Mouse (Mus musculus) left cerebral cortex, adult 18-20 months (tissue): Measurements from ENCODE around the gene Pus7. TPM values are rescaled to one million over a fixed set of nuclear protein-coding genes. Genes with fewer than 3 reads are reported as not detected.
"Not testable (repeated sequence)": the region's sequence is repeated elsewhere in the genome, so short reads cannot be mapped to it uniquely, and the experiment has no call there.

Experiments used
- DNase-seq, 2 experiments: peaks; one replicate each; pipeline ENCODE4 v3.0.0; 2021 to 2022; ENCODE audit warnings: low spot score in 2 of 2, mixed read lengths in 1 of 2
- total RNA-seq, 2 experiments: library from RNA; stranded (reverse); gene quantifications; 2 replicates each; pipeline ENCODE4 v1.2.3; 2021

Pus7 gene
- total RNA-seq, 2 experiments from 2014 or later = 11.9 to 15.2 TPM

DNA sequence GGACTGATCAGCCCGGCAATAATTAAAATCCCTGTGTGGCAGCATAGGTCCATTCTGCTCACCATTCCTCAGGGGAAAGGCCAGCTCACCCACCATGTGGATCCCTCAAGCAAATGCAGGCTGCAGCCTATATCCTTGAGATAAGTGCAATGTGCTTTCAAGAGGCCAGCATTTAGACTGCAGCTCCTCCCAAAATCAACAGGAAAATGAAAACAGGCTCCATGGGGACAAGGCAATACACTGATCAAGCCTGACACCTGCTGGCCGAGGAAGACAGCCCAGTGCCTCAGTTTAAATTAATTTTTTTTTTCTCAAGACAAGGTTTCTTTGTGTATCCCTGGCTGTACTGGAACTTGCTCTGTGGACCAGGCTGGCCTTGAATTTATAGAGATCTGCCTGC, 24.9 kb downstream of the Pus7 start:
- peak; percentile 33 to 37 for DNase-seq

GRCm38 (mm10) chr5:23756368-23756767, 27.1 kb downstream of the Pus7 start:
- no peak for DNase-seq

- DNase-seq = no peak
Measured at GRCm38 (mm10) chr5:23755591-23755990, 27.9 kb downstream of the Pus7 start.

DNA sequence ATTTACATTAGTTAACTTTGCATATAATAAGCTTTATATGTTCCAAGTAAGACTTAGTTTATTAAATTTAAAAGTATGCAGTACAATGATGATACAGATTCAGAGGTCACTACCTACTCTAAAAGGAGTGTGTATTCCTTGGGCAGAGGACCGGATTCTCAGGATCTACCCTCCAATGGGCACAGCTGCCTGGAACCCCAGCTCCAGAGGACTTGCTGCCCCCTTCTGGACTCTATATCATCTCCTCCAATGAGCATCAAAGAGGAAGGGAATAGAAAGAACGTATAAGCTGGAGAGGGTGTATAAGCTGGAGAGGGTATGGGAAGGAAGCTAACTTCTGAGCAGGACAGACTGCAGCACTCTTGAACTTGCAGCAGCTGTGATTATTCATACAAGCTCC, 33.6 kb downstream of the Pus7 start:
- DNase-seq = no peak

DNA sequence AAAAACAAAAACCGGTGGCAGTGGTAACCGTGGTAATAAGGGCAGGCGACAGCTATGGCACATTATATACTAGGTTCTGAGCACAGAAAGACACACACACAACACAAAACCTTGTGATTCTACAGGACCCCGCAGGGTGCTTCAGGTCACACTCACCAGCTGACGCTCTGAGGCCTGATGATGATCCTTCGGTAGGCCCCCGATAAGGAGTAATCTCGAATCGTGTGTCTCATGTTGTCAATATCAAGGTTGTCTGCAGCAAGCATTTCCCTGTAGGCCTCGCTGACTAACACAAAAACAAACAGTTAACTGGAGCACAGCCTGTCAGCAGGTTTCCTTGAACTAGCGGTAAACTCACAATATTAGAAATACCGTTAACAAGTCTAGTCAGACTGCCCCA, 40.2 kb downstream of the Pus7 start:
- DNase-seq = no peak

DNA sequence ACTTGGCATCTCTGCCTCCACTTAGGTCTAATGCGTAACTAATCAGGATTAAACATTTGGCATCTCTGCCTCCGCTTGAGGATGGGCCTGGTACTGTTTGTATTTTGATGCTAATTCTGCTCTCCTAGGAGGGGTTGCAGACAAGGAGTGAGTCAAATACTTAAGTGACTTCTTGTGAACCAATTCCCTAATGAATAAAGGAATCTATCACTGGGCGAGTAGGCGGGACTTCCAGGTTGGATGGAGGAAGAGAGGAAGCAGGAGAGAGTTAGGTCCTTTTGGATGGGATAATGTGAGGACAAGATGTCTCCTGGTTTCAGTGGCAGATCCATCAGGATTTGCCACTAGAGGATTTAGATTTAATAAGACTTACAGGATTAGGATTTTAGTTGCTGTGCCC, 46.4 kb downstream of the Pus7 start:
- DNase-seq = no peak

DNA sequence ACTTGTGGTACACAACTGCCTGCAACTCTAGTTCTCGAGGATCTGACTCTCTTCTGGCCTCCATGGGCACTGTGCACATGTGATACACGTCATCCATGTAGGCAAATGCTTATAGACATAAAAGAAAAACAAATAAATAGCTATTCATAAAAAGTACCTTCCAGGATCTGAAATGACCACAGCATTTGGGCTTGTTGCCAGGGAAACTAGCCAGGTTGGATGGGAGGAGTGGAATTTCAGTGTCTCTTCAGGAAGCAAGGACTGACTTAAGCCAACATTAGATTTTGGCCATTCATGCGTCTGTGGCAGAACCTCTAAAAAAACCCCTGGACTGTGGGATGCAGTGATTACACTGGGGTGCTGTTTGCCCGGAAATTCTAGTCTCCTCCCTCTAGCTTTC, 47.1 kb downstream of the Pus7 start:
- DNase-seq = no peak

DNA sequence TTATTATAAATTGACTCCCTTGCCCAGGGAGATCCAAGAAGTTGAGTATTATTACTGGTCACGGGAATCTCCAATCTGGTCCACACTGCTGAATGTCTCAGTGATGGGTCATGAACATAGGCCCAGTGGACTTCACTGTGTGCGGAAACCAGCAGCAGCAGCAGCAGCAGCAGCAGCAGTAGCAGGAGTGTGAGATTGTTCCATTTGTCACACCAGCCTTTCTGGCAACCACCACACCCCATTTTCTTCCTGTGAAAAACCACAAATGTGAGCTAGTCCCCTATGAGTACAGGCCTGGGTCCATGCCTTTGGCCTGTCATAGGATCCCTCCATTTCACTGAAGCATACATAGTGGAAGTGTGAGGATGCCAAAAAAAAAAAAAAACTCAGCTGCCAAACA, 61.6 kb downstream of the Pus7 start:
- no peak for DNase-seq

DNA sequence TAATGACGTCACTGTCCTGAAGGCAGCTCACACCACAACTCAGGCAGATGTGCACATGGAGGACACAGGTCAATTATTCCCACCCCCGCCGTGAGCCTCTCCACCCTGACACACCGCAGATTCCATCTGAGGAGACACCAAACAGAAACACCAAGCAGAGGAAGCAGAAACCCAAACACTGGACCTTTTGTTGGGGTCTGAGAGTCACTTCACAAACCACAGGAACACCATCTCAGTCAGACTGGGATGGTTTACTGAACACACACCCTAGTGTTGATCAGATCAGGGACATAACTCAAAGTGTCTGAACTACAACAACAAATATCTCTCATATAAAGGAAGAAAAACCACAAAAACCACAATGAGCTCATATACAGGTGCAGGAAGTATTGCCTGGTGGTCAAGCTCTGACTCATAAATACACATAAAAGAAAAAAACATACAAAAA, 64.6 kb downstream of the Pus7 start:
- no peak for DNase-seq

DNA sequence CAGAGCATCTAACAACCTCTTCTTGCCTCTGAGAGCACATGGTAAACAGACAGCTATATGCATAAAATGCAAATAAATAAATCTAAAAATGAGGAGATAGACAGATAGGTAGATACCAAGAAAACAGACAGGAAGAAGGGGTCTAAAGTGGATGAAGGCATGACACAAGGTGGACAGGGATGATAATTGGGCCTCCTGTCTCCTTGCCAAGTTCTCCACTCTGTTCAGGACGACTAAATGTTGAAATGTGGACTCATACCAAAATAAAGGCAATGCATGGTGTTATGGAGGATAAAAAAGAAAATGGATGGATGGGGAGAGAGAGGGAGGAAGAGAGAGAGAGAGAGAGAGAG, 65.4 kb downstream of the Pus7 start:
- no peak for DNase-seq

DNA sequence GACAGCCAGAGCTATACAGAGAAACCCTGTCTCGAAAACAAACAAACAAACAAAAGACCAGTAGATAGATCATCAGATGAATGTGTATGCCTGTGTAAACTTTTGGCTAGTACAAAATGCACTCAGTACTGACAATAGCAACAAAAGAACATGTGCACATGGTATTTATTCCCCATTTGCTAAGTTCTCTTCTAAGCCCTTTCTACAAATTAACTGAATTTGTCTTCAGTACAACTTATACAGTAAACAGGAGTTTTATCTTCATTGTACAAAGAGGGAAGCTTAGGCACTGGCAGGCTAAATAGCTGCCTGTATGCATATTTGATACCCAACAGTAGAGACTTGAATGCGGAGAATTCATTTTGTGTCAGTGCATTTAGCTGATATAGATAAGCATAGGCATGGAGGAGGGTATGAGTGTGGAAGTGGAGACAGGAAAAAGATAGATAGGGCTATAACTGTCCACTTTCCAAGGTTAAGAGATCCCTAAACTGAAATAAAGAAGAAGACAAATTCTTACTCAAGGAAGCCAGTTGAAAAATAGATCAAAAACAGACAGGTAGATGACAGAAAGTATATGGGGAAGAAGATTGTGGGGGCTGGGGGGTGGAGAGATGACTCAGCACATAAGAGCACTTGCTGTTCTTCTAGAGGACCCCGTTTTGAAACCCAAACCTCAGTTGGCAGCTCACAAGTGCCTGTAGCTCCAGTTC, 65.9 kb downstream of the Pus7 start:
- DNase-seq = no peak

GRCm38 (mm10) chr5:23713401-23714335, 69.8 kb downstream of the Pus7 start:
- no peak for DNase-seq

- DNase-seq = peak; percentile 43 to 51
Measured at GRCm38 (mm10) chr5:23712130-23713001, 71.1 kb downstream of the Pus7 start.

DNA sequence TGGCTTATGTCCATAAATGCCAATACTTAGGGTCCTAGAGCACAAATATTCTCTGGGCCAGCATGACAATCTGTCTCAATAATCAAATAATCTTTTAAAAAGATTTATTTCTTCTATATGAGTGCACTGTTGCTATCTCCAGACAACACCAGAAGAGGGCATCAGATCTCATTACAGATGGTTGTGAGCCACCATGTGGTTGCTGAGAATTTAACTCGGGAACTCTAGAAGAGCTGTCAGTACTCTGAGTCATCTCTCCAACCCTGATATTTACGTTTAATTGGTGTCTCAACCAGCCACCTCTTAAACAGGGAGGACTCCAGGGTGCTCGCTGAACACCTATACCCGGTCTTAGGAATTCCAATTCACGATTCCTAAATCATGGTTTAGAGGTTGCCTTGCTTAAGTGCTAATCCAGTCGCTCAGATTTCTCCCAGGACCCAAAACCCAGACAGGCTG, 71.8 kb downstream of the Pus7 start:
- peak; percentile 4 to 7 for DNase-seq

DNA sequence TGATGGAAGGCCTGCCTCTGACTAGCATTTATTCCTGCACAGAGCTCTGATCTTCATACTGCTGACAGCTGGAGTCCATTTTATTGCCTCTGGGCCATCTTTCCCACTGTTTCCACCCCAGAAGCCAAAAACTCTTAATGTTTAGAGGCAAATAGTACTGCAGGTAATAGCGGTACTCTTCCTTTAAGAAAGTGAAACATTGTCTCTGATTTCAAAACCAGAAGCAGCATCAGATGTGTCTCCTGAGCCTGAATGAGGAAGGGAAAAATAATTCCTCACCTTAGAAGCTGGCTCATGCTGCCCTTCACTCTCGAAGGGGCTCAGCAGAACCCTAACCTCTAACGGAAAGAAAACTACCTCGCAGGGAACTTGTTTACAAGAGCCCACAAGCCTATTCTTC, 72.3 kb downstream of the Pus7 start:
- DNase-seq = no peak

DNA sequence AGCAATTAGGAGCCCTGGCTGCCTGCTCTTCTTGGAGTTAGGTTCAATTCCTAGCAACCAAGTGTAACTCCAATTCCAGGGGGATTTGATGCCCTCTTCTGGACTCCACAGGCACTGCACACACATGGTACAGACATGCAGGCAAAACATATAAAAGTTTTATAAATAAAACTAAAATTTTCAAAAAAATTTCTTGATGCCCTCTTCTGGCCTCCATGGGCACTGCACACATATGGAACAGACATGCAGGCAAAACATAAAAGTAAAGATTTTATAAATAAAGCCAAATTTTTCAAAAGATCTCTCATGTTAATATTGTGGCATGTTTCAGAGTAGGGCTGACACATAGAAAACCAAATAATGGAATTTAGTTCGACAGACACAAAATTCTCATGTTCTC, 73.8 kb downstream of the Pus7 start:
- no peak for DNase-seq

DNA sequence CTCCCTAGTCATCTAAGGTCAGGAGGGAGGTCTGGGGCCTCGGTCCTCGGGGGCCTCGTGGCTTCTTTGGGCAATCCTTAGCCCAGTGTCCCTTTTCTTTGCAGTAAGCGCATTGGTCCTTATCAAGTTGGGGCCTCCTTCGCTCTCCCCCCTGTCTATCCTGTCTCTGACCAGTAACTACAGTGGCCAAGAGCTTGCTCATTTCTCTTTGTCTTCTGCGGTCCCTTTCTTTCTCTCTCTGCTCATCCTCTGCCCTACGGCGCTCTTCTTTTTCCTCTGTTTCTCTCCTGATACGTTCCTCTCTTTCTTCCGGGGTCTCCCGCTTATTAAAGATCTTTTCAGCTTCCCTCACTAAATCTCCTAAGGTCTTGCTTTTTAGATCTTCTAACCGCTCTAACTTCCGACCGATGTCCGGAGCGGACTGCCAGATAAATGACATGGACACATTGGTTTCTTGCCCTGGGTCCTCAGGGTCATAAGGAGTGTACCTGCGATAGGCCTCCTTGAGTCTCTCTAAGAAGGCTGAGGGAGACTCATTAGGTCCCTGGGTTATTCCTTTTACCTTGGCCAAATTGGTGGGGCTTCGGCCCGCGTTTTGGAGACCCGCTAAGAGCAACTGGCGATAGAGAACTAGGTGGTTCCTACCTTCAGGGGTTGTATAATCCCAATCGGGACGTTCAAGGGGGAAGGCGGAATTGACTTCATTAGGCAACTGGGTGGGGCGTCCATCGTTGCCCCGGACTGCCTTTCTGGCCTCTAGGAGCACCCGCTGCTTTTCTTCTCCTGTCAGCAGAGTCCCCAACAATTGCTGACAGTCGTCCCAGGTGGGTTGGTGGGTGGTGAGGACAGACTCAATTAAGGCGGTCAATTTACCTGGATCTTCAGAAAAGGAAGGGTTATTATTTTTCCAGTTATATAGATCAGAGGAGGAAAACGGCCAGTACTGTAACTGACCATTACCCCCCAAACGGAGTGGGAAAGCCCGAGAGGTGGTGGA, 76.6 kb downstream of the Pus7 start:
- DNase-seq = not testable (repeated sequence)

DNA sequence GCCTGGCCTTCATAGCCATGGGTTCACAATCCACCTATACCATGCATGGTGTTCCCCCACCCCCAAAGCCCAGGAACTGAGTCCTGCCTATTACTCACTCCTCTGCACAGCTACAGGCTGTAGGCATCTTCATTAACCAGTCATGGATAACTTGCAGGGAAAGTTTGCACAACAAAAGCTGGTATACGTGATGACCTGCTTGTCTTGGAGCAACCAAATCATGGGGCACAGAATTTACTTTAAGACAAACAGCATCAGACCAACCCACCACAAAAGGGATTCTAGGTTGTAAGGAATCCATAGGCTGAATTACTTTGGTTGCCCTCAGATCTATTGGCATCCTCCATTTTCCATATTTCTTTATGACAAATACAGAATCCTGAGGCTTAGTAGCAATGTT, 86.1 kb downstream of the Pus7 start:
- no peak for DNase-seq
